27 mouse cellular contexts compared by ENCODE assay signal in genomic region chr5:132372605-132373004, GRCm38 (mm10).
"Had no signal": no experiment of that assay in that cellular context is flagged by ENCODE, and none has a peak within 500 bp of the region (broad histone marks: within the 10 kb centered on the region; RNA-seq: fewer than 3 reads in every experiment).

No protein-coding gene starts in this region.

- H3K36me3 ChIP-seq: heart, embryonic 13.5 days; hindbrain, embryonic 10.5 days; hindbrain, embryonic 12.5 days; intestine, embryonic 15.5 days; limb, embryonic 13.5 days; limb, embryonic 15.5 days; liver, embryonic 12.5 days had no signal

- ATAC-seq: hindbrain, embryonic 16.5 days; inflammation-experienced regulatory T-cells, adult 6 months; intestine, embryonic 15.5 days; intestine, postnatal 0 days; liver, embryonic 12.5 days had no signal

- H3K4me2 ChIP-seq: heart, embryonic 11.5 days; heart, embryonic 13.5 days; hindbrain, embryonic 12.5 days; hindbrain, embryonic 14.5 days; intestine, embryonic 15.5 days; limb, embryonic 13.5 days; limb, embryonic 15.5 days; liver, embryonic 12.5 days had no signal

- H3K27ac ChIP-seq: gastrocnemius, adult 2 months; hindbrain, embryonic 10.5 days; hindbrain, embryonic 12.5 days; intestine, embryonic 15.5 days; layer of hippocampus, adult 2 months; limb, embryonic 13.5 days; limb, embryonic 15.5 days; liver, embryonic 12.5 days; liver, embryonic 14.5 days had no signal

- DNase-seq: gastrocnemius, adult 2 months; gastrocnemius, postnatal 10 days; gastrocnemius, postnatal 25 days; heart, adult 18-20 months; heart, postnatal 10 days; heart, postnatal 4 days; kidney, adult 18-20 months; kidney, adult 8-10 months; kidney, postnatal 10 days; kidney, postnatal 25 days; kidney, postnatal 4 days; layer of hippocampus, postnatal 36 days; left cerebral cortex, postnatal 4 days had no signal

- H3K27me3 ChIP-seq: heart, embryonic 13.5 days; hindbrain, embryonic 12.5 days; intestine, embryonic 15.5 days; limb, embryonic 13.5 days; limb, embryonic 15.5 days; liver, embryonic 12.5 days had no signal

- H3K4me3 ChIP-seq: gastrocnemius, adult 2 months; heart, embryonic 13.5 days; hindbrain, embryonic 10.5 days; hindbrain, embryonic 12.5 days; intestine, embryonic 15.5 days; layer of hippocampus, adult 2 months; limb, embryonic 13.5 days; limb, embryonic 15.5 days; liver, embryonic 12.5 days had no signal

- H3K9ac ChIP-seq: heart, embryonic 13.5 days; hindbrain, embryonic 12.5 days; hindbrain, embryonic 14.5 days; intestine, embryonic 15.5 days; limb, embryonic 13.5 days; limb, embryonic 15.5 days; liver, embryonic 12.5 days; liver, embryonic 14.5 days had no signal

- H3K9me3 ChIP-seq: heart, embryonic 13.5 days; hindbrain, embryonic 10.5 days; hindbrain, embryonic 12.5 days; intestine, embryonic 15.5 days; limb, embryonic 13.5 days; limb, embryonic 15.5 days; liver, embryonic 12.5 days had no signal
